Mouse (Mus musculus): ENCODE data around the gene Ccs. TPM values are rescaled to one million over a fixed set of nuclear protein-coding genes. Genes with fewer than 3 reads are reported as not detected.

Gene Ccs
- polyA plus RNA-seq, 1 experiment from 2014 or later = 56.4 TPM

GRCm38 (mm10) chr19:4810746-4811062 is 28.4 kb downstream of the Ccs start:
- under 1% methylated on average over 17 of the region's 17 CpGs for WGBS
- H3K9me3 ChIP-seq = no peaks in the 10 kb centered on the region
- peak overlapping the region; percentile 91 for H3K4me2 ChIP-seq
- no peaks in the 10 kb centered on the region for H3K36me3 ChIP-seq
- peak overlapping the region; percentile 80 for H3K9ac ChIP-seq (replicated peaks)
- H3K27me3 ChIP-seq = no peaks in the 10 kb centered on the region
- H3K4me3 ChIP-seq (replicated peaks) = peak overlapping the region; percentile 85
- H3K27ac ChIP-seq = peak overlapping the region; percentile 95
- ATAC-seq (ENCODE audit: insufficient number of reproducible peaks, insufficient read depth, low FRiP score, low TSS enrichment, low read depth) = no peak; the same call in 1 of the 2 replicates
- peaks cover 24% of the 10 kb centered on the region for H3K4me1 ChIP-seq (replicated peaks)

- 0% methylated on average over 14 of the region's 14 CpGs for WGBS
- Histone ChIP-seq H3K4me1 (replicated peaks) (peaks cover 24% of the 10 kb centered on the region), H3K4me3 (replicated peaks) (peak overlapping the region; percentile 85), H3K9me3 (no peaks in the 10 kb centered on the region), H3K27me3 (no peaks in the 10 kb centered on the region), H3K9ac (replicated peaks) (peak overlapping the region; percentile 80), H3K36me3 (no peaks in the 10 kb centered on the region), H3K27ac (peak overlapping the region; percentile 95), H3K4me2 (peak overlapping the region; percentile 91)
- ATAC-seq (ENCODE audit: insufficient number of reproducible peaks, insufficient read depth, low FRiP score, low TSS enrichment, low read depth) = no peak
These were observed 28.8 kb downstream of the Ccs start for GRCm38 (mm10) chr19:4810309-4810708.

GRCm38 (mm10) chr19:4803283-4803682 is 35.8 kb downstream of the Ccs start:
- no peak overlapping the region for H3K4me3 ChIP-seq (replicated peaks)
- H3K4me1 ChIP-seq (replicated peaks) = peaks cover 8% of the 10 kb centered on the region

GRCm38 (mm10) chr19:4802691-4803091 is 36.4 kb downstream of the Ccs start:
- 96% methylated on average over 7 of the region's 7 CpGs for WGBS
- Histone ChIP-seq H3K4me3 (replicated peaks) (no peak overlapping the region), H3K27ac (no peak overlapping the region), H3K9me3 (no peaks in the 10 kb centered on the region), H3K9ac (replicated peaks) (no peak overlapping the region), H3K4me1 (replicated peaks) (0 out of 2 replicates have a peak, but pooled peaks cover 2% of the 10 kb centered on the region), H3K27me3 (no peaks in the 10 kb centered on the region), H3K4me2 (no peak overlapping the region), H3K36me3 (peaks cover 67% of the 10 kb centered on the region)
- ATAC-seq (ENCODE audit: insufficient number of reproducible peaks, insufficient read depth, low FRiP score, low TSS enrichment, low read depth) = peak; percentile 59; the same call in 1 of the 2 replicates

More at GRCm38 (mm10) chr19:4803283-4803682, 35.8 kb downstream of the Ccs start:
- Histone ChIP-seq H3K9me3 (no peaks in the 10 kb centered on the region), H3K36me3 (peaks cover 61% of the 10 kb centered on the region), H3K27ac (no peak overlapping the region), H3K27me3 (no peaks in the 10 kb centered on the region), H3K9ac (replicated peaks) (no peak overlapping the region), H3K4me2 (no peak overlapping the region)
- ATAC-seq (ENCODE audit: insufficient number of reproducible peaks, insufficient read depth, low FRiP score, low TSS enrichment, low read depth) = no peak
- WGBS = 88% methylated on average over 10 of the region's 10 CpGs

GRCm38 (mm10) chr19:4799083-4799482 is 40.0 kb downstream of the Ccs start:
- Histone ChIP-seq H3K9ac (replicated peaks) (no peak overlapping the region), H3K9me3 (no peaks in the 10 kb centered on the region), H3K27me3 (no peaks in the 10 kb centered on the region), H3K4me1 (replicated peaks) (peaks cover 12% of the 10 kb centered on the region), H3K4me3 (replicated peaks) (no peak overlapping the region), H3K4me2 (no peak overlapping the region), H3K36me3 (peaks cover 76% of the 10 kb centered on the region), H3K27ac (no peak overlapping the region)
- WGBS = 97% methylated on average over 5 of the region's 5 CpGs
- no peak for ATAC-seq (ENCODE audit: insufficient number of reproducible peaks, insufficient read depth, low FRiP score, low TSS enrichment, low read depth)

GRCm38 (mm10) chr19:4797846-4798245 is 41.3 kb downstream of the Ccs start:
- Histone ChIP-seq H3K4me3 (replicated peaks) (no peak overlapping the region), H3K9me3 (no peaks in the 10 kb centered on the region), H3K4me2 (no peak overlapping the region), H3K9ac (replicated peaks) (no peak overlapping the region), H3K4me1 (replicated peaks) (peaks cover 12% of the 10 kb centered on the region), H3K27ac (no peak overlapping the region), H3K27me3 (no peaks in the 10 kb centered on the region), H3K36me3 (peaks cover 63% of the 10 kb centered on the region)
- no peak for ATAC-seq (ENCODE audit: insufficient number of reproducible peaks, insufficient read depth, low FRiP score, low TSS enrichment, low read depth)
- WGBS = 88% methylated on average over 2 of the region's 2 CpGs

- Histone ChIP-seq H3K36me3 (peaks cover 57% of the 10 kb centered on the region), H3K9me3 (no peaks in the 10 kb centered on the region), H3K4me1 (replicated peaks) (peaks cover 25% of the 10 kb centered on the region), H3K27me3 (no peaks in the 10 kb centered on the region), H3K27ac (no peak overlapping the region), H3K4me3 (replicated peaks) (no peak overlapping the region), H3K4me2 (no peak overlapping the region), H3K9ac (replicated peaks) (no peak overlapping the region)
- no peak for ATAC-seq (ENCODE audit: insufficient number of reproducible peaks, insufficient read depth, low FRiP score, low TSS enrichment, low read depth)
- 71% methylated on average over 1 of the region's 1 CpGs for WGBS
These were observed 43.2 kb downstream of the Ccs start for GRCm38 (mm10) chr19:4795929-4796328.

GRCm38 (mm10) chr19:4793831-4794422 is 45.2 kb downstream of the Ccs start, which contains the start of gene Rbm4:
Rbm4 (minus strand) TSS chr19:4793901.
- Histone ChIP-seq H3K4me1 (replicated peaks) (peaks cover 35% of the 10 kb centered on the region), H3K27ac (peak within 1 kb of the TSS; percentile 78; the same call in 1 of the 2 replicates), H3K4me2 (peak within 1 kb of the TSS; percentile 78), H3K4me3 (replicated peaks) (peak within 1 kb of the TSS; percentile 71), H3K36me3 (peaks cover 56% of the 10 kb centered on the region), H3K27me3 (no peaks in the 10 kb centered on the region), H3K9ac (replicated peaks) (peak within 1 kb of the TSS; percentile 81), H3K9me3 (no peaks in the 10 kb centered on the region)
- 0% methylated on average over 31 of the region's 31 CpGs for WGBS
- ATAC-seq (ENCODE audit: insufficient number of reproducible peaks, insufficient read depth, low FRiP score, low TSS enrichment, low read depth) = peak; percentile 98

GRCm38 (mm10) chr19:4793281-4793830 is 45.8 kb downstream of the Ccs start:
- H3K4me3 ChIP-seq (replicated peaks) = peak overlapping the region; percentile 71
- 3% methylated on average over 16 of the region's 16 CpGs for WGBS
- no peaks in the 10 kb centered on the region for H3K27me3 ChIP-seq
- peak overlapping the region; percentile 81 for H3K9ac ChIP-seq (replicated peaks)
- H3K27ac ChIP-seq = peak overlapping the region; percentile 78; the same call in 1 of the 2 replicates
- no peak for ATAC-seq (ENCODE audit: insufficient number of reproducible peaks, insufficient read depth, low FRiP score, low TSS enrichment, low read depth)
- peak overlapping the region; percentile 78 for H3K4me2 ChIP-seq
- peaks cover 56% of the 10 kb centered on the region for H3K36me3 ChIP-seq
- no peaks in the 10 kb centered on the region for H3K9me3 ChIP-seq
- peaks cover 35% of the 10 kb centered on the region for H3K4me1 ChIP-seq (replicated peaks)

- H3K9me3 ChIP-seq = no peaks in the 10 kb centered on the region
- 97% methylated on average over 2 of the region's 2 CpGs for WGBS
- H3K4me1 ChIP-seq (replicated peaks) = peaks cover 24% of the 10 kb centered on the region
- ATAC-seq (ENCODE audit: insufficient number of reproducible peaks, insufficient read depth, low FRiP score, low TSS enrichment, low read depth) = no peak
- H3K4me3 ChIP-seq (replicated peaks) = no peak overlapping the region
- H3K27ac ChIP-seq = no peak overlapping the region
- H3K4me2 ChIP-seq = no peak overlapping the region
- no peak overlapping the region for H3K9ac ChIP-seq (replicated peaks)
- H3K27me3 ChIP-seq = no peaks in the 10 kb centered on the region
- peaks cover 96% of the 10 kb centered on the region for H3K36me3 ChIP-seq
These were observed 52.8 kb downstream of the Ccs start for GRCm38 (mm10) chr19:4786313-4786712.

GRCm38 (mm10) chr19:4785206-4785605 is 53.9 kb downstream of the Ccs start:
- ATAC-seq (ENCODE audit: insufficient number of reproducible peaks, insufficient read depth, low FRiP score, low TSS enrichment, low read depth) = no peak

More at GRCm38 (mm10) chr19:4785206-4785605, 53.9 kb downstream of the Ccs start:
- Histone ChIP-seq H3K9ac (replicated peaks) (no peak overlapping the region), H3K4me2 (no peak overlapping the region), H3K27me3 (no peaks in the 10 kb centered on the region), H3K27ac (no peak overlapping the region), H3K4me3 (replicated peaks) (no peak overlapping the region), H3K4me1 (replicated peaks) (peaks cover 13% of the 10 kb centered on the region), H3K36me3 (peaks cover 95% of the 10 kb centered on the region), H3K9me3 (no peaks in the 10 kb centered on the region)
- WGBS = 93% methylated on average over 7 of the region's 7 CpGs
